Mouse (Mus musculus) heart, embryonic 16.5 days (tissue): ENCODE data around the gene Psen1. TPM values are rescaled to one million over a fixed set of nuclear protein-coding genes. Genes with fewer than 3 reads are reported as not detected.

ENCODE experiments used
- ATAC-seq: fragments of 200-750 bp; cut with Nextera tagmentation; replicated peaks from 2 replicates; pipeline ENCODE4 v1.8.0; 2017; ENCODE audit warnings: moderate number of reproducible peaks; ENCODE audit not compliant: insufficient read depth, low FRiP score; ENCODE audit errors: extremely low read depth
- H3K27ac ChIP-seq: fragments of 300-500 bp; sonication (generic); 2 replicates; pipeline ENCODE4 v1.5.1; 2014; ENCODE audit warnings: mild to moderate bottlenecking, low read length, control low read depth, moderate library complexity
- H3K27me3 ChIP-seq: fragments of 300-500 bp; sonication (generic); 2 replicates; pipeline ENCODE4 v1.6.1; 2014; ENCODE audit warnings: low read length, mixed read lengths; ENCODE audit not compliant: control insufficient read depth, insufficient read depth
- H3K36me3 ChIP-seq: fragments of 300-500 bp; sonication (generic); 2 replicates; pipeline ENCODE4 v1.6.1; 2014; ENCODE audit not compliant: control insufficient read depth, insufficient read depth
- H3K4me1 ChIP-seq: fragments of 300-500 bp; sonication (generic); 2 replicates; pipeline ENCODE4 v1.6.1; 2014; ENCODE audit warnings: low read length, mixed read lengths; ENCODE audit not compliant: control insufficient read depth, insufficient read depth
- H3K4me2 ChIP-seq: fragments of 300-500 bp; sonication (generic); 2 replicates; pipeline ENCODE4 v1.6.1; 2014; ENCODE audit warnings: low read depth, mild to moderate bottlenecking, control low read depth, low read length
- H3K4me3 ChIP-seq: fragments of 300-500 bp; sonication (generic); 2 replicates; pipeline ENCODE4 v1.5.1; 2014; ENCODE audit warnings: mild to moderate bottlenecking, control low read depth, low read length
- H3K9ac ChIP-seq: fragments of 300-500 bp; sonication (generic); 2 replicates; pipeline ENCODE4 v1.6.1; 2014; ENCODE audit warnings: low read length, control low read depth
- H3K9me3 ChIP-seq: fragments of 300-500 bp; sonication (generic); replicated peaks from 2 replicates; pipeline ENCODE4 v1.6.1; 2016; ENCODE audit warnings: low read length; ENCODE audit not compliant: control insufficient read depth
- WGBS: fragments of 180-500 bp; shearing (Covaris S2); extraction: QIAGEN DNeasy Blood & Tissue Kit; methylation state at CpG from one replicate; pipeline ENCODE4 v1.1.7; 2014; 5-methylcytosine and 5-hydroxymethylcytosine counted together
- polyA plus RNA-seq: library from polyadenylated mRNA; unstranded; fragments of >200 nt; fragmentation: Nextera tagmentation; extraction: Ambion mirVana; gene quantifications from 2 replicates; pipeline ENCODE4 v1.2.1, GENCODE M21; 2015

The Psen1 gene
- 46.1 and 49.4 TPM in 2 replicates for polyA plus RNA-seq

DNA sequence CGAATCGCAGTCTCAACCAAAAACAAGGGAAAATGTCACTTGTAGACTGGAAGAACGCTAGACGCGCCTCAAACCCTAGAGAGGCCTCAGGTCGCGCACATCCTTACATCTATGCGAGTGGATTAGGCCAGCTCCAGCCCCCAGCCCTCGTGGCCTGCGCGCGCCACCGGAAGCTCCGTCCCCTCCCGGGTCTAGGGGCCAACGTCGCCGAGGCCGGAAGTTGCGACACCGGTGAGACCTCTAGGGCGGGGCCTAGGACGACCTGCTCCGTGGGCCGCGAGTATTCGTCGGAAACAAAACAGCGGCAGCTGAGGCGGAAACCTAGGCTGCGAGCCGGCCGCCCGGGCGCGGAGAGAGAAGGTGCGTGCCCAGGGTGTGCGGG is at the start of gene Psen1:
TSS of gene Psen1 (plus strand) at position 219 of the 382 bp plus-strand sequence.
- no peaks in the 10 kb centered on the region; the same call in 1 of the 2 replicates for H3K36me3 ChIP-seq
- under 1% methylated on average over 38 of the region's 38 CpGs for WGBS
- peak within 1 kb of the TSS; percentile 93 for H3K27ac ChIP-seq
- peak; percentile 98 for ATAC-seq
- peak within 1 kb of the TSS; percentile 77 for H3K4me2 ChIP-seq
- no peaks in the 10 kb centered on the region for H3K27me3 ChIP-seq
- peaks cover 8% of the 10 kb centered on the region for H3K4me1 ChIP-seq
- peak within 1 kb of the TSS; percentile 96 for H3K9ac ChIP-seq
- peak within 1 kb of the TSS; percentile 97 for H3K4me3 ChIP-seq
- no peaks in the 10 kb centered on the region for H3K9me3 ChIP-seq

DNA sequence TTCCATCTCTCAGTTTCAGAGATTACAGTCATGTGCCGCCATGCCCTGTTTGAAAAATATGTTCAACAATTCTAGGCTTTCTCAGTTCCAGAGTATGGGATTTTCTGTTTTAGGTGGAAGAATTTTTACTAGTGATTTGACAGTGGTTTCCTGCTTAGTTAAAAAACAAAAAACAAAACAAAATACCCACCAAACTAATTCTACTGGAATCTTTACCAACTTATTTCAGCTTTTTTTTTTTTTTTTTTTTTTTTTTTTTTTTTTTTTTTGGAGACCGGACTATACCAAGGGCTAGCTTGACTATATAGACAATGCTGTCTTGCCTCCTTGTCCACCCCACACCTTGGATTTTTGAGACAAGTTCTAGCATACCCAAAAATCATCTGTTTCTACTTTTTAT is 46.7 kb upstream of the Psen1 start:
- ATAC-seq: no peak
- Histone ChIP-seq H3K4me3 (no peak overlapping the region), H3K36me3 (peaks cover 35% of the 10 kb centered on the region), H3K27ac (no peak overlapping the region), H3K27me3 (no peaks in the 10 kb centered on the region), H3K9ac (no peak overlapping the region), H3K4me1 (peaks cover 4% of the 10 kb centered on the region; the same call in 1 of the 2 replicates), H3K4me2 (no peak overlapping the region), H3K9me3 (no peaks in the 10 kb centered on the region)
- WGBS: 90% methylated on average over 2 of the region's 2 CpGs

DNA sequence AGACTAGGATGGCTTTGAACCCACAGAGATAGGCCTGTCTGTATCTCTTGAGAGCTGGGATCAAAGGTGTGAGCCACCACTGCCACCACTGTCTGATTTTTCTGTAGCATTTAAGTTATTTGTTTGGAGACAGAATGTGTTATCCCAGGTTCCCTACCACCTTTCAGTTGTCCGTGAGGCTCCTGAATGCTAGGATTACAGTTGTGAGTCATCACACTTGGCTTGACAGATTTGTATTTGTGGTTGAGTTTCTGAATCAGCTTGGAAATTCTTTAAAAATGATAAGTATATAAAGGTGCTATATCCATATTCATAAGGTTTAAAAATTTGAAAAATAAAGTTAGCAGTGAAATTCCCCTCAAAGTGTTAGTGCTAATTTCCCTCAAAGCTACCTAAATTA is 44.8 kb upstream of the Psen1 start:
- ATAC-seq: no peak
- no peak overlapping the region for H3K9ac ChIP-seq
- H3K4me2 ChIP-seq: no peak overlapping the region
- no peaks in the 10 kb centered on the region for H3K27me3 ChIP-seq
- H3K4me3 ChIP-seq: no peak overlapping the region
- H3K36me3 ChIP-seq: peaks cover 40% of the 10 kb centered on the region
- WGBS: 77% methylated on average over 1 of the region's 1 CpGs
- H3K9me3 ChIP-seq: no peaks in the 10 kb centered on the region
- H3K4me1 ChIP-seq: no peaks in the 10 kb centered on the region
- no peak overlapping the region for H3K27ac ChIP-seq

DNA sequence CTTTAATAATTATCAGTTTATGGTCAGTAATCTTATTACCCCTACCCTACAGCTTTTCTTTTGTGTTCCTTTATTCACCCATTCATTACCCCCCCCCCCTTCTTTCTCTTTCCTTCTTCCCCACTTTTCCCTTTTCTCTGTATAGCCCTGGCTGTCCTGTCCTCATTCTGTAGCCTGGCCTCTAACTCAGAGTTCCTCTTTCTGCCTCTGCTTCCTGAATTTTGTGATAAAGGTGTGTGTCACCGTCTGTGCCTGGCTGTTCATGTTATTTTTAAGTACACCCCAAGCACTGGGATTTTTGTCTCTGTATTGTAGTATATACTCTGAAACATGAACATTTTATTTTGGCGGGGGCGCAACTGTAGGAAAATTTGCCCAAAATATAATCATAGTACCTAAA is 37.6 kb upstream of the Psen1 start:
- H3K27me3 ChIP-seq: no peaks in the 10 kb centered on the region

DNA sequence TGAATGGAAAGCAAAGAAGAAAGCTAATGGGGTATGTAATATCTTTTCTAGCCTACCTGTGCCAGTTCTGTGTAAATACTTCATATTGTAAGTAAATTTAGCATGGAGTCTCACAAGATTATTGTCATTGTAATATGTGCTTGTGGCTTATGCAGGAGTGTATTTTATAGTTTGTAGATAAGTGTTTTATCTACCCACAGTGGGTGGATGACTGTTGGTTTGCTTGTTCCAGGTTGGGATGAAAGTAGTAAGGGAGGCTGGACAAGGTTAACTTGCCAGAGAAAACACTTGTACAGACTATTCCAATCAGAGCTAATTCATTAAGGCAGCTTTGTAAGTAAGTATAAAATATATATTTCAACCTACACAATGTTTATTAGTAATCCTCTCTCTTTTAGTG is 36.5 kb upstream of the Psen1 start:
- H3K9ac ChIP-seq: no peak overlapping the region
- H3K9me3 ChIP-seq: no peaks in the 10 kb centered on the region
- H3K27me3 ChIP-seq: no peaks in the 10 kb centered on the region
- no peak overlapping the region for H3K4me3 ChIP-seq
- H3K27ac ChIP-seq: no peak overlapping the region
- no peak for ATAC-seq
- peaks cover 42% of the 10 kb centered on the region for H3K36me3 ChIP-seq
- no peaks in the 10 kb centered on the region for H3K4me1 ChIP-seq
- no peak overlapping the region for H3K4me2 ChIP-seq

More for the DNA sequence above, 37.6 kb upstream of the Psen1 start:
- H3K27ac ChIP-seq: no peak overlapping the region
- no peak overlapping the region for H3K4me3 ChIP-seq
- no peak overlapping the region for H3K9ac ChIP-seq
- no peaks in the 10 kb centered on the region for H3K9me3 ChIP-seq
- H3K36me3 ChIP-seq: peaks cover 45% of the 10 kb centered on the region
- no peak overlapping the region for H3K4me2 ChIP-seq
- ATAC-seq: no peak
- no peaks in the 10 kb centered on the region for H3K4me1 ChIP-seq
- 71% methylated on average over 3 of the region's 3 CpGs for WGBS

DNA sequence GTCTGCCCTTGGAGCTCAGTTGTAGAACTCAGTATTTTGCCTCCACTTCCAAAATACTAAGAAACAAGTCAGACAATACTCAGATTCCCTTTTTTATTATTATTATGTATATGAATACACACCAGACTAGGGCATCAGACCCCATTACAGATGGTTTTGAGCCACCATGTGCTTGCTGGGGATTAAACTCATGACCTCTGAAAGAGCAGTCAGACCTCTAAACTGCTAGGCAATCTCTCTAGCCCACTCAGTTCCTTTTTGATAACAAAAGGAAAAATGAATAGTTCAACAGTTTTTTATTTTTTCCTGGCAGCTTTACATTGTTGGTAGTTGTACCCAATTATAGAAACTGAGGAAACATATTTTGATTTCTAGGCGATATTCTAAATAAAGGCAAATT is 2.5 kb upstream of the Psen1 start:
- H3K9ac ChIP-seq: no peak overlapping the region
- H3K27ac ChIP-seq: no peak overlapping the region
- H3K4me2 ChIP-seq: no peak overlapping the region
- no peaks in the 10 kb centered on the region for H3K27me3 ChIP-seq
- H3K4me3 ChIP-seq: no peak overlapping the region
- H3K9me3 ChIP-seq: no peaks in the 10 kb centered on the region
- WGBS: 90% methylated on average over 1 of the region's 1 CpGs
- peaks cover 8% of the 10 kb centered on the region for H3K4me1 ChIP-seq
- ATAC-seq: no peak
- peaks cover 10% of the 10 kb centered on the region for H3K36me3 ChIP-seq

DNA sequence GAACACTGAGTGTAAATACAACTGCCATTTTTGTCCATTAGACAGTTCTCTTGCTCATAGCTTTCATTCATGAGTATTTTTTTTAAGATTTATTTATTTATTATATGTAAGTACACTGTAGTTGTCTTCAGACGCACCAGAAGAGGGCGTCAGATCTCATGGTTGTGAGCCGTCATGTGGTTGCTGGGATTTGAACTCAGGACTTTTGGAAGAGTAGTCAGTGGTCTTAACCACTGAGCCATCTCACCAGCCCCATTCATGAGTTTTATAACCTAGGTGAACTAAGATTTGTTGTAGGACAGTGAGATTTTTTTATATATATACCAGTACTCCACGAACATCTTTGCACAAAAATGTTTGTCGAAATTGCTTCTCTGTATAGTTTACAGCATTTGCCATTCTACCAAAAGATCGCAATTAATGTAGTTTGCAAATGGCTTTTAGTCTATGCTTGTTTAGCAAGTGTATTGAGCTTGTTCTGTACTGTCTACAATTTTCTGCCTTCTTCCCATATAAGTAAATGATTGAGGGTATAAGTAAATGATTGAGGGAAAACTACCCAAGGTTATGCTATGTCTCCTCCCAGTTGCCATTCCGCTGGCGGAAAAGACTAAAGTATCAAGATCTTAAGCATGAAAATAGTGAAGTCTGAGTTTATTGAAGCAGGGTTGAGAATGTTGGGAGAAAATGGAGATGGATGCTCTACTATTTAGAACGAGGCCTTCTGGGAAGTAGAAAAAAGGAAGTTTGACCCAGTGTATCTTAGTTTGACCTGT is 1.2 kb upstream of the Psen1 start:
- H3K4me1 ChIP-seq: peaks cover 8% of the 10 kb centered on the region
- H3K9ac ChIP-seq: no peak overlapping the region
- ATAC-seq: no peak
- peaks cover 6% of the 10 kb centered on the region for H3K36me3 ChIP-seq
- no peak overlapping the region for H3K4me3 ChIP-seq
- H3K27ac ChIP-seq: no peak overlapping the region
- H3K9me3 ChIP-seq: no peaks in the 10 kb centered on the region
- H3K4me2 ChIP-seq: no peak overlapping the region
- WGBS: 88% methylated on average over 9 of the region's 9 CpGs
- H3K27me3 ChIP-seq: no peaks in the 10 kb centered on the region

DNA sequence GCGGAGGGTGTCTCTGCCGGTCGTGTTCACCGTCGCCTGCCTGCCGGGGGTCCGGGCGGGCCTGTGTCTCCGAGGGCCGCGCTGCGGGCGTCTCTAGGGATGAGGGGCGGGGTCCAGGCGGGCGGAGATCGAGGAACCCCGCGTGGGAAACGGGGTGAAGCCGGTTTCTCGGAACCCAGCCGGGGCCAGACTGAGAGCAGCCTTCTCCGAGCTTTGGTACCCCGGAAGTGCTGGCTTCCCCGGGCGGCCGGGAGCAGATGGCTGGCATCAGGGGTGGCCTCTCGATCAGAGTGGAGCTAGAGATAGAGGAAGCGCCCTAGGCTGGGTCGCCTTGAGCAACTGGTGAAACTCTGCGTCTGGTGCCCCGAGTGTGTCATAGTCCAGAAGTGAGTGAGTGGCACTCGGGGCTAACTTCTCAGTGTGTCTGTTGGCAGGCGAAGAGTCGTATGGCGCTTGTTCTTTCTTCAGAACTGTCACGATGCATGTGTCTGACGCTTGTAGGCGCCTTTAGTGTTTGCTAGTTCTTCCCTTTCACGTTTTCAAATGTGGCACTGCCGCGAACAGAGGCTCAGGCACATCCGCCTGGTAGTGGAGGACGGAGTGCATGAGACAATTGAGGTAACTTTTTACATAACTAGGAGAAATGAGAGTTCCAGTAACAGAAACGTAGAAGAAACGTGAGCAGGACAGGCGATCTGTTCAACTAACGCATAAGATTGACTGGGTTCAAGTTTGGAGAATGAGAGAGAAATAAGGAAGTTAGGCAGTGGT is 549 bp downstream of the Psen1 start:
- H3K9me3 ChIP-seq: no peaks in the 10 kb centered on the region
- ATAC-seq: peak; percentile 69
- no peaks in the 10 kb centered on the region for H3K27me3 ChIP-seq
- H3K4me1 ChIP-seq: peaks cover 8% of the 10 kb centered on the region
- H3K4me3 ChIP-seq: peak overlapping the region; percentile 97
- peak overlapping the region; percentile 77 for H3K4me2 ChIP-seq
- WGBS: under 1% methylated on average over 49 of the region's 49 CpGs
- H3K36me3 ChIP-seq: no peaks in the 10 kb centered on the region; the same call in 1 of the 2 replicates
- H3K9ac ChIP-seq: peak overlapping the region; percentile 96
- H3K27ac ChIP-seq: peak overlapping the region; percentile 93

DNA sequence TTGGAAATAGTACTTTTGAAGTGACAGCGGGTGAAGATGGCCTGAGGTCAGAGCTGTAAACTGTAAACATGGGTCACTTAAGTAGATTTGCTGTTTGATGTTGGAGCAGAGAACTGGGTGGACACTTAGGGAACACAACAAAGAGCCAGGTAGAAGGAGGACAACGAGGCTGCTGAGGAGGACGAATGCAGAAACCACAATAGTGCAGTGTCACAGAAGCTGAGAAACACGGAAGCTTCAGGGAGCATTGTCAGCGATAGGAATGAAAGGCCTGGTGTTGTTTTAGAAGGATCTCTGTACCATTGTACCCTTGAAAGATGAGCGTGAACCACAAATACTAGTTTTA is 1.1 kb downstream of the Psen1 start:
- 18% methylated on average over 6 of the region's 6 CpGs for WGBS
- no peaks in the 10 kb centered on the region for H3K36me3 ChIP-seq
- H3K4me1 ChIP-seq: peaks cover 8% of the 10 kb centered on the region
- ATAC-seq: no peak
- no peaks in the 10 kb centered on the region for H3K9me3 ChIP-seq
- H3K4me3 ChIP-seq: peak overlapping the region; percentile 97
- peak overlapping the region; percentile 93 for H3K27ac ChIP-seq
- H3K27me3 ChIP-seq: no peaks in the 10 kb centered on the region
- peak overlapping the region; percentile 96 for H3K9ac ChIP-seq
- peak overlapping the region; percentile 77 for H3K4me2 ChIP-seq
